Mouse (Mus musculus) erythroblast, embryonic 14.5 days (primary cell): ENCODE measurements at regions not wholly inside any gene's neighbourhood (a gene's known extent, or its start where the extent isn't known, plus 50 kb on each side); places are given as distances from the start of the nearest gene placed in this dataset.

Experiments
- GATA1 ChIP-seq: IDR thresholded peaks from 2 replicates; pipeline ENCODE4 v1.6.1; 2012; ENCODE audit warnings: low read length, inconsistent platforms, mixed read lengths
- TAL1 ChIP-seq: IDR thresholded peaks from 3 replicates; pipeline ENCODE4 v1.6.1; 2012; ENCODE audit warnings: low read length, inconsistent platforms, mixed read lengths

- no peak for TF ChIP-seq GATA1
- TF ChIP-seq TAL1: no peak
Measured at GRCm38 (mm10) chr5:134019651-134020432, 79.7 kb upstream of the Castor2 start.
